Mouse (Mus musculus) gastrocnemius, postnatal 4 days (tissue): ENCODE measurements around the gene Slc35e3. TPM values are rescaled to one million over a fixed set of nuclear protein-coding genes. Genes with fewer than 3 reads are reported as not detected.

Source experiments
- DNase-seq, 2 experiments: peaks; one replicate each; pipeline ENCODE4 v3.0.0; 2021 to 2022; ENCODE audit warnings: low spot score in 2 of 2, mixed read lengths in 2 of 2
- total RNA-seq, 2 experiments: library from RNA; stranded (reverse); gene quantifications; 2 replicates each; pipeline ENCODE4 v1.2.3; 2021

Gene Slc35e3
- total RNA-seq, 2 experiments from 2014 or later: 10.3 to 13.2 TPM

GRCm38 (mm10) chr10:117777103-117777470 lies 30.9 kb upstream of the Slc35e3 start:
- no peak for DNase-seq

GRCm38 (mm10) chr10:117776281-117777102 lies 30.3 kb upstream of the Slc35e3 start:
- no peak for DNase-seq

GRCm38 (mm10) chr10:117775401-117776144 lies 29.4 kb upstream of the Slc35e3 start:
- no peak for DNase-seq

DNA sequence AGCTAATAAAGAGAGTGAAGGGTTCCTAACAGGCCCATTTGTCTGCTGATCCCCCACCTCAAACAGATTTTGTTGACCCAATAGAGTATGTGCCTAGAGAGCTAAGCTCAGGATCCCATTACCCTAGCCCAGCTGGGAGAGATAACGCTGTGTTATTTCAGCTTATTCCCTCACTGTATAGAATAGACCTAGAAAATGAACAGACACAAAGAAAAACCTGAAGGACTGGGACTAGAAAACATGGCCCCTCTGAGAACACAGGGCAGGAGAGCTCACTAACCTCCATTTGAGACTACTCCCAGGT lies 28.6 kb upstream of the Slc35e3 start:
- no peak for DNase-seq

DNA sequence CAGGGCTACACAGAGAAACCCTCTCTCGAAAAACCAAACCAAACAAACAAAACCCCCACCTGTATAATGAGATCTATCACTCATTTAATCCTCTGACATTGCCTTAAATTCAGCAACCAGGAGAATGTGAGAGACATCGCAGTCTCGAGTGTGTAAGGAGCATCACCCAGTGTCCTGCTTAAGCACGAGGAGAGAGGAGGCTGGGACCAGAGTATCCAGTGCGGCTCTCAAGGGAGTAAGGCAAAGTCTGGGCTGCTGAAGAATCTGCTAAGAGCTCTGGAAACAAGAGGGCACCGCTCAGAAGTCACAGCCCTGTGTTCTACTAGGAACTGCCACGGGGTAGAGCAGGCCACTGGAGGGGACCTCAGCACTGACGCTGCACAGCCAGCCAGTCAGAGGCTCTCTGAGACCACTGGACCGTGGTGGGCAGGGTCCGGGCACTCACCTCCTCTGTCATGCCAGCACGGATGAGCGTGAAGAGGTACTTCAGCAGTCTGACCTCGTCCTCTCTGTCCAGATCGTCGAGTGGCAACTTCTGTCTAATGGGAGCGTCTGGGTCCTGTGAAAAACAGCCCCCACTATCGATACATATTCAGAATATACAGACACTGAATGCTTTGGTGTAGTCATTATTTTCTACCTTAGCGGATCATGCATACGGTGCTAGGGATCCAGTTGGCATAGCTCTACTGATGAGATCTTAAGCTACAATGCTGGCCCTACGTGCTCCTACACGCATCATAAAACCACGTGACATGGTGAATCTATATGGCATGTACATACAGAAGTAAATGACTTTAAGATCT lies 28.0 kb upstream of the Slc35e3 start:
- DNase-seq: no peak

GRCm38 (mm10) chr10:117773106-117773720 lies 27.0 kb upstream of the Slc35e3 start:
- DNase-seq: no peak

DNA sequence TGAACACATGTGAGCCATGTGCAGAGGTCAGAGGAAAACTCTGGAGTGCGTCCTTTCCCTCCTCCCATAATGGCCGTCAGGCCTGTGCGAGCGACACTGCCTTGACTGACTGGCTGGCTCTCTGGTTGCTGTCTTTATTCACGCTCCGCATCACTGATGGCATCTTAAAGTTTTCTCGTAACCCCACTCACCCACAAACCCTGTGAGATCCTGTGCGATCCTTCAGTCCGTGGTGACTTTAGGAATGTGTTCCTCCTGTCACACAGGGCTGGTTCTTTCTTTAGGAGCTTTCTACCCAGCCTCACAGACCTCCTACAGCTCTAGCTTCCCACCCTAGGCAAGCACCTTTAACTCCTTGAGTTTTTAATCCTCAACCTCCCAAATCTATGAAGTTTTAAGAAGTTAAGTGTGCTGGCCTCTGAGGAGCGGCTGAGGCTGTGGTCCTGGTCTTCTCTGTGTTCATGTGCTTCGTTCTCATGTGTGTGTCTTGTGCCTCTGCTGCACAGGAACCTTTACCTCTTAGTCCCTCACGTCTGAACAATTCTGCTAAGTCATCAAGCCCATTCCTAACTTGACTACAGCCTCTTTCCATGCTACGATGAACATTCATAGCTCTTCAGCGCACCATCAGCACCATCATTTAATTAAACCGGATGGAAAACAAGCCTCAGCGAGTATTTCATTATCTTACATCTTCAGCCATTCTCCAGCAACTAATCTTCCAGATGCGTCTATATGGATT lies 26.4 kb upstream of the Slc35e3 start:
- DNase-seq: no peak

GRCm38 (mm10) chr10:117771131-117771510 lies 25.0 kb upstream of the Slc35e3 start:
- DNase-seq: no peak

GRCm38 (mm10) chr10:117770286-117771130 lies 24.3 kb upstream of the Slc35e3 start:
- DNase-seq: no peak

- DNase-seq: no peak
Observed at GRCm38 (mm10) chr10:117769541-117770285, 23.5 kb upstream of the Slc35e3 start.

- no peak for DNase-seq
Observed at GRCm38 (mm10) chr10:117768141-117768440, 21.9 kb upstream of the Slc35e3 start.

GRCm38 (mm10) chr10:117767286-117768140 lies 21.3 kb upstream of the Slc35e3 start:
- no peak for DNase-seq

DNA sequence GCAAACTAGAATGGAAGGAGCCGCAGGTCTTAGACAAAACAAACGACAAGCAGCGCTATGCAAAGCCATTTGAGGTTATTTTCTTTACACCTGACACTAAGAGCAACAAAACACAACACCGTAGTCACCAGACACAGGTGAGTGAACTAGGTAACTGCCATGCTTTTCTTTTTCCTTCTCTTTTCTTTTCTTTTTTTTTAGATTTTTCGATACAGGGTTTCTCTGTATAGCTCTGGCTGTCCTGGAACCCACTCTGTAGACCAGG lies 20.7 kb upstream of the Slc35e3 start:
- no peak for DNase-seq

DNA sequence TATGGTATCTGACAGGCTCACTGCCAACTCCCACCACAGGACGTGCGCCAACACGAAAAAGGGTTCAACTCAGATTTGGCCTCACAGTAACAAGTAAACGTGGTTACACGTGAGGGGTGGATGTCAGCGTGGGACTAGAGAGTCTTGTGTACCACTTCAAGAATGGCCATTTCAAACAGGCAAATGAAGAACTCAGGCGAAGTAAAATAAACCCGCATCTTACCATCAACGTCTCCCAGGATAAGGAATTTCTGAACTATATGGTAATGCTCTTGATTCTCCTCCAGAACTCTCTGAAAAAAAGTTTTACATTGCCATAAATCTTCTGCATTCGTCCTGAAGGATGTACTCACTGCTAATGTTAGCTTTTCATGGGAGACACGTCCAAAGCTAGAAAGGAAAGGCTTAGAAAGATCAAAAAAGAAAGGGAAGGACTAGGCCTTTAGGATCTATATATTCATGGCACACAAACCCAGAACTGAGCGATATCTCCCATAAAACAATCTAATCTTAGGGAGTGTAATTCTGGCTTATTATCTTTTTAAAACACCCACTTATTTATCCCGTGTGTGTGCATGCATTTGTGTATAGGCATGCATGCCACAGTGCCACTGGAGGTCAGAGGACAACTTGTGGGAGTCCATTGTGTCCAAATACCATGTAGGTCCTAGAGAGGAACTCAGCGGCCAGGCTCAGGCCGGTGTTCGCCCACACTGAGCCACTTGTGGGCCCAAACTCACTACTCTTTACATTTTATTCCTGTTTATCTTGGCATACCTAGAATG lies 20.1 kb upstream of the Slc35e3 start:
- DNase-seq: no peak

GRCm38 (mm10) chr10:117765116-117765894 lies 19.1 kb upstream of the Slc35e3 start:
- DNase-seq: no peak

- DNase-seq: no peak
Observed at GRCm38 (mm10) chr10:117764598-117764997, 18.4 kb upstream of the Slc35e3 start.

- no peak for DNase-seq
Observed at GRCm38 (mm10) chr10:117763588-117764190, 17.5 kb upstream of the Slc35e3 start.
